Mouse (Mus musculus): ENCODE data around the gene Iffo2.

Gene Iffo2

GRCm38 (mm10) chr4:139640775-139641174 is 110.4 kb downstream of the Iffo2 start:
- DNase-seq (ENCODE audit: low read depth), result no peak

GRCm38 (mm10) chr4:139641829-139642425 is 111.6 kb downstream of the Iffo2 start:
- peak; percentile 41 for DNase-seq (ENCODE audit: low read depth)

- DNase-seq (ENCODE audit: low read depth), result peak; percentile 81
These were observed 113.6 kb downstream of the Iffo2 start for GRCm38 (mm10) chr4:139643972-139644371.

- DNase-seq (ENCODE audit: low read depth), result no peak
These were observed 116.6 kb downstream of the Iffo2 start for GRCm38 (mm10) chr4:139646916-139647315.

- no peak for DNase-seq (ENCODE audit: low read depth)
These were observed 119.9 kb downstream of the Iffo2 start for GRCm38 (mm10) chr4:139650086-139650743.

- DNase-seq (ENCODE audit: low read depth), result no peak
These were observed 120.6 kb downstream of the Iffo2 start for GRCm38 (mm10) chr4:139650907-139651306.

GRCm38 (mm10) chr4:139653238-139653637 is 122.9 kb downstream of the Iffo2 start, which contains the start of gene Tas1r2:
TSS of gene Tas1r2 (plus strand) at chr4:139653538.
- DNase-seq (ENCODE audit: low read depth), result no peak

- DNase-seq (ENCODE audit: low read depth), result no peak
These were observed 131.5 kb downstream of the Iffo2 start for GRCm38 (mm10) chr4:139661897-139662296.

- DNase-seq (ENCODE audit: low read depth), result no peak
These were observed 137.3 kb downstream of the Iffo2 start for GRCm38 (mm10) chr4:139667632-139668031.

- peak; percentile 76 for DNase-seq (ENCODE audit: low read depth)
These were observed 139.5 kb downstream of the Iffo2 start for GRCm38 (mm10) chr4:139669847-139670246.
